Mouse (Mus musculus): ENCODE data around the gene Ccl9. TPM values are rescaled to one million over a fixed set of nuclear protein-coding genes. Genes with fewer than 3 reads are reported as not detected.

The Ccl9 gene
- total and polyA plus RNA-seq, 3 experiments, result 0.13 to 4.4 (median 3.4) TPM

DNA sequence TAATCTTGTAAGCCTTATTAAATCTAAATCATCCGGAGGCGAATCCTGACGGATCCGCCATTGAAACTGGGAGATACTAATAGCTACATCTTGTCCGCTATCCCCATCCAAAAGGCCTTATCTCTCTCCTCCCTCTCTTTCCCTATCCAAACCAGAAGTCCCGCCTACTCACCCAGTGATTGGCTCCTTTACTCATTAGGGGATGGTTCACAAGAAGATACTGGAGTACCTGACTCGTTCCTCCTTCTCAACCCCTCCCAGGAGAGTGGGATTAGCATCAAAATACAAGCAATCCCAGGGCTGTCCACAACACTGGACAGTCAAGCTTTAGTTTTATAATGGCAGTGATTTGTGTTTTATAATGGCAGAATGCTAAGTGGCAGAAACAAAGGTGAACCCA is 11.1 kb downstream of the Ccl9 start:
- Histone ChIP-seq H3K4me1 (ENCODE audit: insufficient read depth, low read depth, low read length) (peaks cover 20% of the 10 kb centered on the region), H3K4me3 (ENCODE audit: low read depth, low read length) (no peak overlapping the region), H3K9me3 (replicated peaks) (no peaks in the 10 kb centered on the region), H3K27me3 (ENCODE audit: insufficient read depth, low read length) (peaks cover 6% of the 10 kb centered on the region; the same call in 1 of the 2 replicates), H3K36me3 (replicated peaks) (no peaks in the 10 kb centered on the region)
- ATAC-seq (ENCODE audit: extremely low read depth, insufficient number of reproducible peaks, low FRiP score, poor library complexity, severe bottlenecking) (no peak), DNase-seq (ENCODE audit: low spot score) (no peak)
- no peak for TF ChIP-seq GATA2 (IDR thresholded peaks at IDR 0.05; ENCODE audit: borderline replicate concordance, low read depth, low read length)
- no peak for TF ChIP-seq GATA1 (IDR thresholded peaks at IDR 0.05; ENCODE audit: borderline replicate concordance, low read length)

DNA sequence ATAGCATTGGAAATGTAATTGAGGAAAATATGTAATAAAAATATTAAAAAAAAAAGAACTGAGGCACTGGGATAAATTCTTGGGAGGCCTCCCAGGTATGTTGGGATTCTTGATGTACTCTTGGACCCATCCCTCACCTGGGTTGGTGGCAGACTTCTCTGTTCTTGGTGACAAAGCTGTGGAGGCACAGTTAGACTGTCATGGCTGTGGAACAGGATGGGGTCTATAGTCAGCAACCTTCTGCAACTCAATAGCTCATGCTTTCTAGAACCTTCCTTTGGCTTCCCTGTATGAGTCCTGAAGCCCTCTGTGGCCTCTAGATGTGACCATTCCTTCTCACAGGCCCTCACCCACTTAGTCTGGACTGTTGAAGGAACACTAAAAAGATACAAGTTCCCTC is 11.8 kb downstream of the Ccl9 start:
- no peak for ATAC-seq (ENCODE audit: extremely low read depth, insufficient number of reproducible peaks, low FRiP score, poor library complexity, severe bottlenecking)
- TF ChIP-seq CTCF (IDR thresholded peaks at IDR 0.05; ENCODE audit: low read depth, low read length), result no peak
- Histone ChIP-seq H3K9me3 (replicated peaks) (no peaks in the 10 kb centered on the region), H3K27me3 (ENCODE audit: insufficient read depth, low read length) (peaks cover 6% of the 10 kb centered on the region; the same call in 1 of the 2 replicates), H3K4me3 (ENCODE audit: low read depth, low read length) (no peak overlapping the region), H3K36me3 (replicated peaks) (no peaks in the 10 kb centered on the region), H3K4me1 (ENCODE audit: insufficient read depth, low read depth, low read length) (peaks cover 17% of the 10 kb centered on the region)
- no peak for DNase-seq (ENCODE audit: low spot score)

DNA sequence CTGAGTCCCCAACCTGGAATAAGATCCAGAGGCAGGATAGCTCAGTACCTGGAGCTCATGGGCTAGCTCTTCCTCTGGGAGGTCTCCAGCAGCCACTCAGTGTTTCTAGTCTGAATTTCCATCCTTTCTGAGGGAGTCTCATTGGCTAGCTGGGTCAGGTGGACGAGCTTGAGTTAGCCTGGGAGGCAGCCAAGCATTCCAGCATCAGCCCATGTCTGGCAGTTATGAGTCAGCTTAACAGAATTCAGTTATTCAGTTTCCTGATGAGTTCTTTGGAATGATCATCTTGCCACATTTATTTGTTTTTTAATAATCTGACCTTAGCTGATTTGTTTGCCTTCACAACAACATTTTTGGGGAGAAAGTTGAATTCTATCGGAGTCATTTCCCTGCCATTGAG is 14.7 kb downstream of the Ccl9 start:
- no peaks in the 10 kb centered on the region for H3K36me3 ChIP-seq (replicated peaks)
- H3K9me3 ChIP-seq (replicated peaks), result no peaks in the 10 kb centered on the region
- TF ChIP-seq TAL1 (conservative IDR thresholded peaks at IDR 0.05; ENCODE audit: low read depth, low read length) (no peak), CTCF (IDR thresholded peaks at IDR 0.05; ENCODE audit: low read depth, low read length) (no peak), POLR2AphosphoS5 (IDR thresholded peaks at IDR 0.05; ENCODE audit: insufficient replicate concordance, low read depth, low read length) (no peak), GATA1 (IDR thresholded peaks at IDR 0.05; ENCODE audit: borderline replicate concordance, low read length) (no peak), GATA2 (IDR thresholded peaks at IDR 0.05; ENCODE audit: borderline replicate concordance, low read depth, low read length) (no peak)
- no peak overlapping the region for H3K4me3 ChIP-seq (ENCODE audit: low read depth, low read length)
- peaks cover 4% of the 10 kb centered on the region; the same call in 1 of the 2 replicates for H3K27me3 ChIP-seq (ENCODE audit: insufficient read depth, low read length)
- H3K4me1 ChIP-seq (ENCODE audit: insufficient read depth, low read depth, low read length), result peaks cover 2% of the 10 kb centered on the region
- no peak for DNase-seq (ENCODE audit: low spot score)
- ATAC-seq (ENCODE audit: extremely low read depth, insufficient number of reproducible peaks, low FRiP score, poor library complexity, severe bottlenecking), result no peak

DNA sequence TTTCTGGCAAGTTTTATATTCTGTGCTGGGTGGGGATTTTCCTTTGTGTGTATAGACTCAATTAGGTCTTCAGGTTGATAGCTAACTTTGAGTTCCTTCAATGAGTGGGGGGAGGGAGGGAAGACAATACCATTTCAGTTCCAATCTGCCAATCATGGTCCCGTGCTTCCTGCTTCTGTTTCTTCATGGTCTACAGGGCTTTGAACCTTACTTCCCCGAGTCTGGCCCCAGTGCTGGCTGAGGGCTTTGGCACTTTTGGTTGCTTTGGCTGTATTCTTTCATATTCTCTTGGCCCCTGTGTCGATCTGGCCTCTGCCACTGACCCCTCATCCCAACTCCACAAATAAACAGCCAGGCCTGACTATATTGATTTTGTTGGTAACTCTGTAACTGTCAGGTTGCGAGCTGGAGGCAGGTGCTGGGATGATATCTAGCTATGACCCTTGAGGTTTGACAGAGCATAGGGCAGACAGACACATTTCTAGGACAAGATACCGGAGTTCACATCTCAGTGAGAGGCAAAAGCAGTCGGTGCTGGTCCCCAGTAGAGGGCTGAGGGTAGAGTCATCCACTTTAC is 16.0 kb downstream of the Ccl9 start:
- Histone ChIP-seq H3K9me3 (replicated peaks) (no peaks in the 10 kb centered on the region), H3K27me3 (ENCODE audit: insufficient read depth, low read length) (peaks cover 2% of the 10 kb centered on the region; the same call in 1 of the 2 replicates), H3K36me3 (replicated peaks) (no peaks in the 10 kb centered on the region), H3K4me3 (ENCODE audit: low read depth, low read length) (no peak overlapping the region), H3K4me1 (ENCODE audit: insufficient read depth, low read depth, low read length) (no peaks in the 10 kb centered on the region; the same call in 1 of the 2 replicates)
- no peak for TF ChIP-seq POLR2AphosphoS5 (IDR thresholded peaks at IDR 0.05; ENCODE audit: insufficient replicate concordance, low read depth, low read length)
- TF ChIP-seq CTCF (IDR thresholded peaks at IDR 0.05; ENCODE audit: low read depth, low read length), result no peak
- TF ChIP-seq GATA2 (IDR thresholded peaks at IDR 0.05; ENCODE audit: borderline replicate concordance, low read depth, low read length), result no peak
- TF ChIP-seq TAL1 (conservative IDR thresholded peaks at IDR 0.05; ENCODE audit: low read depth, low read length), result no peak
- no peak for TF ChIP-seq GATA1 (IDR thresholded peaks at IDR 0.05; ENCODE audit: borderline replicate concordance, low read length)
- DNase-seq (ENCODE audit: low spot score), result no peak
- no peak for ATAC-seq (ENCODE audit: extremely low read depth, insufficient number of reproducible peaks, low FRiP score, poor library complexity, severe bottlenecking)

DNA sequence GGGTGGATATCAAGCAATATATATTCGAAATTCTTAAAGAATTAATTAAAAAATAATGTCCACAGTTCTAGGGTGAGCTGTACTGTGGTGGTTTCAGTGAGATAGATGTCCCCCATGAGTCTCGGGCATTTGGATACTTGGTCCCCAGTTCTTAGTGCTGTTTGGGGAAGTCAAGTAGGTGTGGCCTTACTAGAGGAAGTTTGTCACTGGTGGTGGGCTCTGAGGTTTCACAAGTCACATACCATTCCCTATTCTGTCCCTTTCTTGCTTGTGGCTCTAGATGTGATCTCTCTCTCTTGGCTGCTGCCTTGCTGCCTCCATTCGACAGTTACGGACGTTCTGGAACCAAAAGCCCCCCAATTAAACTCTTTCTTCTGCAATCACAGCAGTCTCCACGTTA is 18.0 kb downstream of the Ccl9 start:
- H3K27me3 ChIP-seq (ENCODE audit: insufficient read depth, low read length), result no peaks in the 10 kb centered on the region
- no peaks in the 10 kb centered on the region for H3K36me3 ChIP-seq (replicated peaks)
- no peak overlapping the region for H3K4me3 ChIP-seq (ENCODE audit: low read depth, low read length)
- ATAC-seq (ENCODE audit: extremely low read depth, insufficient number of reproducible peaks, low FRiP score, poor library complexity, severe bottlenecking), result no peak
- DNase-seq (ENCODE audit: low spot score), result no peak
- no peaks in the 10 kb centered on the region for H3K9me3 ChIP-seq (replicated peaks)
- peaks cover 10% of the 10 kb centered on the region; the same call in 1 of the 2 replicates for H3K4me1 ChIP-seq (ENCODE audit: insufficient read depth, low read depth, low read length)
- TF ChIP-seq TAL1 (conservative IDR thresholded peaks at IDR 0.05; ENCODE audit: low read depth, low read length), result no peak
- TF ChIP-seq GATA1 (IDR thresholded peaks at IDR 0.05; ENCODE audit: borderline replicate concordance, low read length), result no peak
- no peak for TF ChIP-seq CTCF (IDR thresholded peaks at IDR 0.05; ENCODE audit: low read depth, low read length)

DNA sequence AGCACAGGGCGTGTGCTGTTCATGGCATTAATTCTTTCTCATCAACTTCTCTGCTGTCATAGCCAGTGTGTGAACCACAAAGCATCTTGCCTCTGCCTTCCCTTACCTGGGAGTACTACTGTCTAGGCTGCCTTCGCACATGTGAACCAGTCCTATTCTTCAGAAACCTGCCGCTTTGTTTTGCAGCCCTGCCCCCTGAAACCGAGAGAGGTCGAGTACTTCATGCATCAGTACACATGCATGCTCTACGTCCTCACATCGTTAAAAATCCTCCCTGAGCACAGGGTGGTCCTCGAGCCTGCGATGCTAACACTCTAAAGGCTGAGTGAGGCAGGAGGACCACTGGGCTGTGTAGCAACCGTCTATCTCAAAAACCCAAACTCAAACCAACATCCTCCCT is 21.4 kb downstream of the Ccl9 start:
- Histone ChIP-seq H3K9me3 (replicated peaks) (no peaks in the 10 kb centered on the region), H3K4me1 (ENCODE audit: insufficient read depth, low read depth, low read length) (peaks cover 10% of the 10 kb centered on the region; the same call in 1 of the 2 replicates), H3K4me3 (ENCODE audit: low read depth, low read length) (no peak overlapping the region), H3K36me3 (replicated peaks) (no peaks in the 10 kb centered on the region), H3K27me3 (ENCODE audit: insufficient read depth, low read length) (no peaks in the 10 kb centered on the region)
- TF ChIP-seq POLR2AphosphoS5 (IDR thresholded peaks at IDR 0.05; ENCODE audit: insufficient replicate concordance, low read depth, low read length) (no peak), GATA2 (IDR thresholded peaks at IDR 0.05; ENCODE audit: borderline replicate concordance, low read depth, low read length) (no peak), CTCF (IDR thresholded peaks at IDR 0.05; ENCODE audit: low read depth, low read length) (no peak), TAL1 (conservative IDR thresholded peaks at IDR 0.05; ENCODE audit: low read depth, low read length) (no peak), GATA1 (IDR thresholded peaks at IDR 0.05; ENCODE audit: borderline replicate concordance, low read length) (no peak)
- no peak for DNase-seq (ENCODE audit: low spot score)
- ATAC-seq (ENCODE audit: extremely low read depth, insufficient number of reproducible peaks, low FRiP score, poor library complexity, severe bottlenecking), result no peak
